Mouse (Mus musculus): ENCODE results near the gene Clec16a. TPM values are rescaled to one million over a fixed set of nuclear protein-coding genes. Genes with fewer than 3 reads are reported as not detected.

Clec16a gene
- 19.5 TPM for polyA plus RNA-seq (2017; shearing (Covaris generic))

DNA sequence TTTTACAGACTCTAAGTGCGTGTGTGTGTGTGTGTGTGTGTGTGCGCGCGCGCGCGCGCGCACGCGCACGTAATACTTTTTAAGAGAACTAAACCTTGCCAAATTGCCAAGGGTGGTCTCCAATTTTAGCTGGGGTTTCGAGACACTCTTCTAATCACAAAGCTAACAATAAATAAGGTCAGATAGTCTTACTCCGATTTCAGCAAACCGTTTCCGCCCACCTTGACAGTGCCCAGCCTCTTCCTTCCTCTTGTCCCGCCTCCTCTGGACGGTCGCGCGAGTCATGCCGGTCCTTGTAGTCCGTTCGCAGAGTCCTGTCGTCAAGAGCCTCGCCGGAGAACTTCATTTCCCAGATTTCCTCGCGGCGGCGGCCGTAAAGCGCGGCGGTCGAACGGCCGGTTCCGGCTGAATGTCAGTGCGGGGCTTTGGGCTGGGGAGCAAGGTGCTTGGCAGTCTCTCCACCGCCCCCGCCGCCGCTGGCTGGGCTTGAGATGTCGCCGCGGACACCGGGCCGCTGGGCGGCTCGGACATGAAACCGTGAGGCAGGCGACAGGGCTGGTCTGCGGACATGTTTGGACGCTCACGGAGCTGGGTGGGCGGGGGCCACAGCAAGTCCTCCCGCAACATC is at the start of gene Clec16a:
Gene Clec16a, plus strand, starts transcription at position 345 of the 628 bp plus-strand sequence.

GRCm38 (mm10) chr16:10542698-10543365 is 2.3 kb upstream of the Clec16a start, which contains the start of gene Dexi:
Dexi (minus strand) TSS chr16:10543054.

GRCm38 (mm10) chr16:10785371-10786231 is 240.5 kb downstream of the Clec16a start, which contains the start of gene Socs1:
Socs1 (minus strand) TSS chr16:10785536.

DNA sequence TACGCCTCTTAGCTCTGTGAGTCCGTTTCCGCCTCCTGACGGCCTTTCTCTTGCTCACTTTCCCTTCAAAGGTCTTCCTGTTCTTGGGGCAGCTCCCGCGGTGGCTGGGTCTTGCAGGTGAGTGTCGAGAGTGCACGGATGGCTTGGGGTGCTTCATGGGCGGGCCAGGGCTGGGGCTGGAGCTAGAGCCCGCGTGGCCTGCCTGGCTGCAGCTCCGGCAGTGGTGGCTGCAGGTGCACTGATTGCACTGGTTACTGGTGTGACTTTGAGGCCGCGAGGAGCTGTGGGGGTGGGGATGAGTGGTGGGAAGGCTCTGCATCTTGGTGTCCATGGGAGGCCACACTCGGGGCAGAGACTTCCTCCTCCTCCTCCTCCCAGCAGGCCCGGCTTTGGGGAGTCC is 243.1 kb downstream of the Clec16a start, which contains the start of gene Tnp2:
Gene Tnp2, minus strand, starts transcription at position 390 of the 400 bp plus-strand sequence.

DNA sequence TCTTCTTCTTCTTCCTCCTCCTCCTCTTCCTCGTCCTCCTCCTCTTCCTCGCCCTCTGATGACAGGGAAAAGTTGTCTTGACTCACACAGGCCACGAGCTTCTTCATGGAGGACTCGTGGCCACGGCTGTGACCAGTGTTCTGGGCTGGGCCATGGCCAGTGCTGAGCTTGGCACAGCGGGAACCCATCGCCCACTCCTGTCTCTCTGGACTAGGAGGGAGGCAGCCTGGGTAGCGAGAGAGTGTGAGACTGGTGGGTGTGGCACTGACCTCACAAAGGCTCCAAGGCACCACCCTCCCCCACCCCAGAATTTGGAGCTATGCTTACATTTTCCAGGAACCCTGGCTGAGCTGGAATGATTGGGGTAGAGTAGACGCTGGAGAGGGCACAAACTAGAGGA is 245.6 kb downstream of the Clec16a start, which contains the start of gene Prm3:
Gene Prm3, minus strand, starts transcription at position 213 of the 400 bp plus-strand sequence.

Other genes with a start within 250 kb of the Clec16a start
- gene Emp2, start 231.4 kb upstream of the Clec16a start, polyA plus RNA-seq (2017; shearing (Covaris generic)), result not detected
- not detected for gene Tekt5, start 149.8 kb upstream of the Clec16a start, polyA plus RNA-seq (2017; shearing (Covaris generic))
- gene Nubp1, start 133.4 kb upstream of the Clec16a start, polyA plus RNA-seq (2017; shearing (Covaris generic)), result 67.8 TPM
- 4.1 TPM for gene Tvp23a, start 98.0 kb upstream of the Clec16a start, polyA plus RNA-seq (2017; shearing (Covaris generic))
- gene Ciita, start 65.3 kb upstream of the Clec16a start, polyA plus RNA-seq (2017; shearing (Covaris generic)), result 0.10 TPM
- gene Dexi, start 2.3 kb upstream of the Clec16a start, polyA plus RNA-seq (2017; shearing (Covaris generic)), result 13.6 TPM
- 46.6 TPM for gene Socs1, start 240.2 kb downstream of the Clec16a start, polyA plus RNA-seq (2017; shearing (Covaris generic))
- gene Tnp2, start 243.3 kb downstream of the Clec16a start, polyA plus RNA-seq (2017; shearing (Covaris generic)), result 0.95 TPM
- not detected for gene Prm3, start 245.6 kb downstream of the Clec16a start, polyA plus RNA-seq (2017; shearing (Covaris generic))

All from effector memory CD4-positive, alpha-beta T cell, adult 5 months (primary cell).